Mouse (Mus musculus): ENCODE measurements around the gene Ccl20.
A peak's percentile ranks its signal among the peaks of the same experiment; 100 is the strongest.

Ccl20 gene

DNA sequence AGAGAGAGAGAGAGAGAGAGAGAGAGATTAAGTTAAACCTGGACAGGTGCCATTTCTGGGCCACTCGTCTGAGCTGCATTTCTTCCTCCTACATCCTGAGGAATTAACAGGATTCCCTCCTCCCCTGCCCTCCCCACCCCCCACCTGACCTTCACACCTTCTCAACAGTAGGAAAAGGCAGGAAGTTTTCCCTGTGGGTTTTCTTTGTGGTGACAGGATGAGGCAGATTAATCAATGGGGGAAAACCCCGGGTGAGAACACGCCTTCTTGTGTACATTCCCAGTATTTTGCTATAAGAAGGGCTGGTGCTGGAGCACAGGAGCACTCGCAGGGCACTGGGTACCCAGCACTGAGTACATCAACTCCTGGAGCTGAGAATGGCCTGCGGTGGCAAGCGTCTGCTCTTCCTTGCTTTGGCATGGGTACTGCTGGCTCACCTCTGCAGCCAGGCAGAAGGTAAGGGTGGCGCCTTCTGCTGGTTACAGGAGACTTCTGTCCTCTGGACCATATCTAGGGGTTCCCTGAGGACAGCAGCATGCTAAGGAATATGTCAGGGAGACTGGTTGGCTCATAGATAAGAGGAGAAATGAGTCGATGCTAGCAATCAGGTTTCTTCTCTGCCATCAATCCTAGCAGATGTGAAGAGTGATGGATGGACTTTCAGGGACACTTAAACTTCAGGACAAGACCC lies at the start of gene Ccl20:
Gene Ccl20 (plus strand): TSS at position 320 of the 691 bp plus-strand sequence.
- peak; percentile 13 for DNase-seq (ENCODE audit: low read depth, low spot score)

DNA sequence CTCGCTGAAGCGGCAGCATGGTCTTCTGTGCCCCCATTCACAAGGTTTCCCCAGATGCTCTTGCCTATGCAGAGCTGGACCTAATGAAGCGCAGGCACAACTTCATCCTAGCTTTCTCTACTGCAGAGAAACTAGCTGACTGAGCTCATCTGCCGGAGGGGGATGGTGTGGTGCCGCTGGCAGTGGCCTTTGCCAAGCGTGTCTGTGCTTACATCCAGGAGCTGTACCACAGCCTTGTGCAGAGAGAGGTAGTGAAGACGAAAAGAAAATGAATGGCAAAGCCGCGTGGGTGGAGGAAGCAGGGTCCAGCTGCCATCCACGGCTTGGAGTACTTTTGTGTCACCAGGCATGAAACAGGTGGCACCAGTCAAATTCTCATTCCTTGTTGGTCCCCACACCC lies 49.4 kb upstream of the Ccl20 start:
- no peak for DNase-seq (ENCODE audit: low read depth, low spot score)

DNA sequence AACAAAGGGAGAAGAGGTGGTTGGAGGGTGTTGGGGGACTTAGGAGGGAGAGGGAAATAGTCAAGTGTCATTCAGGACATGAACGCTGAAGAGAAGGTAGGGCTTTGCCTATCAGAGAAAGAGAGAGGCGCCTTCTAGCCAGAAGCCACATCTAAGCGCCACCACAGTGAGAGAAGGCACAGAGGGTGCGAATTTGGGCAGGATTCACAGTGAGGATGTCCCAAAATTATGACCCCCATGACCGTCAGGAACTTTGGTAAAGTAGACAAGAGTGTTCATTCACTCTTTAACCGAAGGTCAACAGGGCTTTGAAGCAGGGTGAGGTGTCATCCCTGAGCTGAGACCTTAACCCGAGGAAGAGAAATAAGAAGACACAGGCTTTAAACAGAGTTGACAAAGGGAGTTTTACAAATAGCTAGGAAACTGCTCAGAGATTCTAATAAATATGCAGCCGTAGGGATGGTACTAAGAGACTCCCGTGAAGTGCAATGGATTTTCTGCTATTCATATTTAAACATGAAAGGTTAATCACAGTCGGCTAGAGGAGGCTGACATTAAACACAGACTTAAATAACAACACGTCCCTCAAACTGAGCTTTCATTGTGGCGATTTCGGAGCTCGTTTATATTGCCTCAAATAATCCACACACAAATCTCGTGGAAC lies 40.9 kb upstream of the Ccl20 start:
- no peak for DNase-seq (ENCODE audit: low read depth, low spot score)

DNA sequence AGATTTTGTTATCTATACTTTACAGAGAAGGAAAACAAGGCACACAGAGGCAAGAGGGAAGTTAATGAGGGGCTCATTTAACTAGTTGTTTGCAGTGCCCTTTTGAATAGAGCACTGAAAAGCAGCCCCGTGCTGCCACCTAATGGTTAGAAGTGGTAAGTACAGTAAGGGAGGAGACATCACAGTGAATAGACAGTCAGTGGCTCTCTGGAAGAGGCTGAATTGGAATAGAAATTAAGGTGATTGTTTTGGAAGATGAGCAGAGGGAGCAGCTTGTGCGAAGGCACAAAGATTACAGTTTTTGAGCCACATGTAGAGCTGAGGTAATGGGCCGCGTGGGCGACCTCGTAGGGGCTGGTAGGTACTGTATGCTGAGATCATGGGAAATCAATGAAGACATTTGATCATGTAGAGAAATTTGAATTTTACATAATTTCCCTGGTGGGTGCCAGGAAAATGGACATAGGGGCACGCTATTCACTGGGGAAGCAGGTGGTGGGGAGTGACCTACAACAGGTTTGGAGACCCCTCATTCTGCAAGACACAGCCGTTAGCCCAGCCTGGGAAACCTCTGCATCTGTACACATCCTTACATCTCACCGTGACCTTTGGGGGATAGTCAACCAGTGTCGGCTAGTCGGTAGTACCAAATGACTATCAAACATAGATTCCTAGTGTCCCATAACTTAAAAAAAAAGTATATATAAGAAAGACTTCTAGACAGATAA lies 40.2 kb upstream of the Ccl20 start:
- DNase-seq (ENCODE audit: low read depth, low spot score), result peak; percentile 31

DNA sequence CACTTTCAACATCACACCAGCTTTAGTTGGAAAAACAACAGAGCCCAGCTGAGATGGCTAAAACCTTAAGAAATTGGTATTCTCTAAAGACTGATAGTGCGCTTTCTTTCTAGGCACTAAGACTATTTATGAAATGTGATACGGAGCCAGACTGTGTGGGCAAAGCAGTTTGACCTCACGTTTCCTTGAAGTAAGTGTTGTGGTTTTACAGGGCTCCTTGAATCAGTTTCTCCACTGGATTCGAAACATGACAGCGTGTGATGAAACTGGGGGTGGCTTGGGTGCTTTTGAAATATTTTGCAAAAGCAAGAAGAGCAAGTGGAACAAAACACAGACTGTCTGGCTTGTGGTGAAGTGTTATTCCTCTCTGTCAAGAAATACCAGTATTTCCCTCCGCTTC lies 39.5 kb upstream of the Ccl20 start:
- no peak for DNase-seq (ENCODE audit: low read depth, low spot score)

DNA sequence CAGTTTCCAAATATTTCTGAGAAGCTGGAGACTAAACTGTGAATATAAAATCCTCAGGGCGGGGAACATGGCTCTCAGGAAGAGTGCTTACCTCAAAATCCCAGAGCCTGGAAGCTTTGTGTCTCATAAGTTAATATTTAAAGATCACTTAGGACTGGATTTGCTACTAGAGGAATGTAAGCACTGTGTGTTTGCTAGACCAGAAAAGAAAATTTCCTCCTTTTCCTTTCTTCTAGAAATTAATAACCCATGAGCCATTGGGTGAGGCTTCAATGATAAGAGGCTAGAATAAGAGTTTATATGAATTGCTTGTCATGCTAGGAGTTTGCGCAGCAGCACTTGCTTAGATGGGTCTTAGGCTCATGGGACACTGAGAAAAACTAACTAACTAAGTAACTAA lies 31.8 kb upstream of the Ccl20 start:
- DNase-seq (ENCODE audit: low read depth, low spot score), result no peak

DNA sequence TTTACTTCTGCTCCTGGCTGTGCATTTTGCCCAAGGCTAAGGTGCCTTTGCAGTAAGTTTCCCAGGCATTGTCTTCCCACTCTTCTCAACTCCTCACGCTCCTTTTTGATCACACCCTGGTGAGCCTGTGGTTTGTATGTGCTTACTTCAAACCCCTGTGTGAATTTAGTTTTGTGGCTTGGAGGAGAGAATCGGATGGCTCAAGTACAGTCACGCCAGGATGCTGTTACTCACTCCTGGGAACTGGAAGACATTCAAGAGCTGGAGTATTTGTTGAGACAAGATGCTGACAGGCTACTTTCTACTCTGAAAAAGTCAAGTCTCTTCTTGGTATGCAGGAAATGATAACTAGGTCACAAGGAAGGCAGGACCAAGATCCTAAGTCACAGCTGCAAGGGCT lies 25.3 kb upstream of the Ccl20 start:
- no peak for DNase-seq (ENCODE audit: low read depth, low spot score)

DNA sequence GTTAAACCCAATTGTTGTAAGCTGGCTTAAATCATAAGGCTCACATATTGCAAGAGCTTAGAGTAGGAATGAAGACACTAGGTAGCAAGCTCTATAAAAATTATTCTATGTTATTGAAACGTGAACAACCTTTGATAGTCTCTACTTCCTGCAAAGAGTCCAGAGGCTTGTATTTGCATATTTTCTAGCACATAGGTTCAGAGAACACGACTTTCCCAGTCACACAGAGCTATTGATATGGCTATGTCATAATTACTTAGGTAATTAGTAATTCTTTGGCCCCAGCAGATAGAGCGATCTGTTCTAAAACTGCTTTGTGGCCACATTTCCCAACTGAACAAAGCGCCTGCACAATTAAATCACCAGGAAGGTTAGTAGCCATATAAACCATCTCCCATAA lies 19.6 kb upstream of the Ccl20 start:
- no peak for DNase-seq (ENCODE audit: low read depth, low spot score)

DNA sequence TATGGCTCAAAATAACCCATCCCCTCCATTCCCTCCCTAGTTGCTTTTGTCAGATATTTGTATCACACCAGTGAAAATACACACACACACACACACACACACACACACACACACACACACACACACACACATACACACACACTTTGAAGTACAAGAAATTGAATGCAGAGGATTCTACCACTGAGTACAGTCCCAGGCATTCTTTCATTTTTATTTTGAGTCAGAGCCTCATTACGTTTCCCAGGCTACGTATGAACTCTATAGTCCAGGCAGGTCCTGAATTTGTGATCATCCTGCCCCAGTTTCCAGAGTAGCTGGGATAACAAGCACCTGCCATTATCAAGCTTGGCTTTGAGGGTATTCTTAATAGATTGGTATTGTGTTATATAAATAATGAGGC lies 17.4 kb upstream of the Ccl20 start:
- no peak for DNase-seq (ENCODE audit: low read depth, low spot score)

DNA sequence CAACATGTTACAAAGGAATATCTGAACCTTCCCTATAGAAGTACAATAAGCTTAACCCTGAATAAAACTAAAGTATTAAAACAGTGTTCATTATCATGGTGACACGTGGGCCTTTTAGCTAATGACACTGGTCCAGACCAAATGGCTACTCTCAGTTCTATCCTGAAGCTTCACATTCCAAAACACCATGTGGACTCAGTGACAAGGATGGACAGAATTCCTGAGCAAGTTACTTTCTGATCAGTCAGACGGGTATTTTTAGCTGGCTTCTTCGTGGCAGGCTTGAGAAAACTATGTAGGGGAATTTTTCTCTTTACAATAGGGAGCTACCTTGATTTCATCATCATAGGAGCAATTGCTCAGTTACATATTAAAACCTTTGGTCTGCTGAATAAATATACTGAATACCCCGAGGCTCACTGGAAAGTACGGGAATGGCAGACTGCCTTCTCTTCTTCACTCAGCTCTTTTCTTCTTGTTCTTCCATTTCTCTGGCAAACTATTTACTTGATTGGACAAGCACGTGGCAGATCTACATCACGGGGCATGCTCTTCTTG lies 16.9 kb upstream of the Ccl20 start:
- no peak for DNase-seq (ENCODE audit: low read depth, low spot score)

DNA sequence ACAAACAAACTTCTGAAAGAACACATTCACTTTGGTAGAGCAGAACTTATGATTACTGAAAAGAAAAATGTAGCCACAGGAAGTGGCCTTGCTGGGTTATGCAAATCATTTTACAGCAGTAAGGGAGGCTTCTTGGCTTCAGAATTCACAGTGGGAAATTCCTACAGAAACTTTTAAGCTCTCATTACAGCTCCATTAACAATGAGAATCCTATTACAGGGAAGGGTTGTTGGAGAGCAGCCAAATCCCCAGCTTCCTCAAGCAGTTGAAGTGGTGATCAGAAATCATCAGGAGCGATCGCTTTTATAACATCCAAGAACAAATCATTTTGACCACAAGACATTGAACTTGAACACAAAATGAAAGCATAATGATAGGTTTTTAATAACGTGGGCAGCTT lies 14.7 kb upstream of the Ccl20 start:
- DNase-seq (ENCODE audit: low read depth, low spot score), result no peak

DNA sequence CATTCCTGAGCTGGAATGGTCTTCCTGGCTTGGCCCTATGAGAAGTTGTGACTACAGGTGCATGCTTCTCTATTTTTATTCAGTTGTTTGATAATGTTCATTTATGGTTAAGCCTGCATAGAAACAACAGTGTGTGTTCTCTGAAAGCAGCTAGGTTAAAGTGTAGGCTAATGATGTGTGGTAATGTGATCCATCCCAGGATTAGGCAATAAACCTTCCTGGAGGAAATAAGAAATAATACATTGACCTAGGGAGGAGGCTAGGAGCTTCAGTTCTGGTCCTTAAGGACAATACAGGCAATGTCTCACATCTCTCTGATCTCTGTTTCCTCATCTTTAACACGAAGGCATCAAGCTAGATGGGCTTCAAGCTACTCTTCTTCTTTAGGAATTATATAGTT lies 11.1 kb upstream of the Ccl20 start:
- no peak for DNase-seq (ENCODE audit: low read depth, low spot score)

DNA sequence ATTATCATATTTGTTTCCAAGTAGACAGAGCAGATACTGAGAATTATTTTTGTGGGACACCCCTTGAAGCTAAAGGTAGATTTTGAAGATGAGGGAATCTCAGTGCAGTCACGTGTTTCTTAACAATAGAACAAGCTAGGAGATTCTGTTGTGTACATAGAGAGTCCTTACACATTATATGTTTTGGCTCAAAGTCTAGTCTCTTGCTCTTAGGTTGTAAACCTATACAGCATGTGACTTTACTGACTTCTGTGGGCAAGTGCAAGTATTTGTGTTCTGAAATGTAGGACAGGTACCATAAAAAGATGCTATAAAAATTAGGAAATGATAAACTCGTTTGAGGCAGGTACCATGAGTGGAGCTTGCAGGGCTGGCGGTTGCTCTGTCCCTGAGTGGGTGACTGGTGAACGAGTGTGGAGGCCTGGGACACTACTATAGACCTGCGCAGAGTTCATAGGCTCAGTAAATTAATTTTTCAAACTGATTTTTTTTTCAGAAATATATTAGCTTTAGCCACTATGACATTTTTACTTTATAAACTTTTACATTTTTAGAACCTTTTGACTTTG lies 9.1 kb upstream of the Ccl20 start:
- no peak for DNase-seq (ENCODE audit: low read depth, low spot score)

DNA sequence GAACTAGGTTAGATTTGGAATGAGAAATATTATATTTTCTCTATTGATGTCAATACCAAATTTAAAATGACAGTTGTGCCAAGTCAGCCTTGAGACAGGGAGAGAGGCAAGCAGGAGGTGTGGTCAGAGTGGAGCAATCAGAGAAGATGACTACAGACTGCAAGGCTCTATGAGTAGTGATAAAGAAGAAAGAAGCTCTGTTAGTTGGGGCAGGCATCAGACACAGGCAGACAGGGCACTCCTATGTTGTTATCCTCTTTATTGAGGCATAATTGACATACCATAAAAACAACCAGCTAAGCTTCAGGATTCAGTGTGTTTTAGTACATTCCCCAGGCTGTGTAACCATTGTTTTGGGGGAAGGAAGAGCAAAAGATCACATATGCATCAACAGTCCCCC lies 5.6 kb upstream of the Ccl20 start:
- no peak for DNase-seq (ENCODE audit: low read depth, low spot score)

DNA sequence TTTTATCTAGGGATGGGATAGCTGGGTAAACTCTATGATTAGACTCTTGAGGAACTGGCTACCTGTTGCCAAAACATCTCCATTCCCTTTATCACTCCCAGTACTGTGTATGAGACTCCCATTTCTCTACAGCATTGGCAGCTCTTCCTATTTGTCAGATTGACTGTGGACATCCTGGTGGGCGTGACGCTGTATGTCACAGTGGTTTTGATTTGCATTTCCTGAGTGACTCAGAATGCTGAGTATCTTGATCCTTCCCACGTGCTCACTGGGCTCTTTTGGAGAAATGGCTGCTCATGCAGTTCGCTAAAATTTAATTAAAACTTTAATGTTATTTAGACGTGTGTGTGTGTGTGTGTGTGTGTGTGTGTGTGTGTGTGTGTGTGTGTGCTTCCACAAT lies 4.8 kb upstream of the Ccl20 start:
- no peak for DNase-seq (ENCODE audit: low read depth, low spot score)

DNA sequence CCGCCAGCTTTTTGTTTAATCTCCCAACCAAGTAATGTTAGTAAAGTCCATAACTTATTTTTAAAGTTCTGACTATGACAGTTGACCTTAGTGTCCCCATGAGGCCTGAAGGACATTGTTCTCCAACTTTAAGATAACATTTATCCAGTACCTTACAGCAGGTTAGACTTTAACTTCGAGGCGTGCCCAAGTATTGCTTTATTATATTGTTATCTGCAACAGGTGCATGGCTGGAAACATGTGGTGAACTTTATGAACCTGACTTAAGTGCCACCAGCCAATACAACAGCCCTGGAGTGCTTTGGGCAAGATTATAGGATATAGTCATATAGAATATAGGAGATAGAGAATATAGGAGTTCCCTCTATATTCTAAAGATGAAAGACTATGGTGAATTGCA lies 651 bp downstream of the Ccl20 start:
- DNase-seq (ENCODE audit: low read depth, low spot score), result no peak

DNA sequence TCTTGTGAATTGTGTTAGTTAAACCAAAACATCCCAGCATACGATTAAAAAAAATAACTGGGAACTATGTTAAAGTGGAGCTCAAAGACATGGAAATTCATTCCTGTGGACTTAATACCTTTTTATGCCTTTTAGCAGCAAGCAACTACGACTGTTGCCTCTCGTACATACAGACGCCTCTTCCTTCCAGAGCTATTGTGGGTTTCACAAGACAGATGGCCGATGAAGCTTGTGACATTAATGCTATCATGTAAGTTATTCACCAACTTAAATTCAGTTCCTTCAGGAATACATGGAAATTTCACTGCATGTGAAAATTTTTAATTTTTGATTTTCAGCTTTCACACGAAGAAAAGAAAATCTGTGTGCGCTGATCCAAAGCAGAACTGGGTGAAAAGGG lies 1.1 kb downstream of the Ccl20 start:
- DNase-seq (ENCODE audit: low read depth, low spot score), result no peak

DNA sequence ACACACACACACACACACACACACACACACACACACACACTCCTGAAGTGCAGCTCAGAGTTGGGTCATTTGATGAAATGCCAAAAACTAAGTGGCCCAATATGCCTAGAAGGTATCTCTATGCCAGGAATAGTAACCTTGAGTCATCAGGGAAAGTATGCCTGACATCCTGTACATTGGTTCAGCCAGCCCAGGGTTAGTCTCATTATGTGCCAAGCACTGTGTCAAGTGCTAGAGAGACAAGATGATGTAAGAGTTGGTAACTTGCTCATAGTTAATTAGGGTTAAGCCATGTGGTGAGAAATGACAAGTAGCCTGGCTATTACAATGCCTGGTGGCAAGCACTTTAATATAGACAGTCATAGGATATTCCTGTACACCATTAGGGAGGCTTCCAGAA lies 3.3 kb downstream of the Ccl20 start:
- DNase-seq (ENCODE audit: low read depth, low spot score), result no peak

DNA sequence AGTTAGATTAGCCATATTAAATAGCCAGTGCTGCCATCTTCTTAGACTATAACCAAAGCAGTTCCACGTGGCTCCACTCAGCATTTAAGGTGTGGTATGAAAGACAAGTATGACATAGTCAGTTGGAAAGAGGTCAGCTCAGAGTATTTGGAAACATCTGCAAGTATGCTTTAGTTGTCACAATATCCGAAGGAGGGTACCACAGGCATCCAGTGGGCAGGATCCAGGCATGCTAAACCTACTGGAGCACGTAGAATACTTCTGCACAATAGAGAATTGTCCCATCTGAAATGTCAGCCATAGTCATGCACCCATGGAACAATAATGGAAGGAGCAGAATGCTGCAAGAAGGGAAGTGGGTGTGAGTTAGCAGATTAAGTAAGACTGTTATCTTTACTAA lies 3.7 kb downstream of the Ccl20 start:
- no peak for DNase-seq (ENCODE audit: low read depth, low spot score)

DNA sequence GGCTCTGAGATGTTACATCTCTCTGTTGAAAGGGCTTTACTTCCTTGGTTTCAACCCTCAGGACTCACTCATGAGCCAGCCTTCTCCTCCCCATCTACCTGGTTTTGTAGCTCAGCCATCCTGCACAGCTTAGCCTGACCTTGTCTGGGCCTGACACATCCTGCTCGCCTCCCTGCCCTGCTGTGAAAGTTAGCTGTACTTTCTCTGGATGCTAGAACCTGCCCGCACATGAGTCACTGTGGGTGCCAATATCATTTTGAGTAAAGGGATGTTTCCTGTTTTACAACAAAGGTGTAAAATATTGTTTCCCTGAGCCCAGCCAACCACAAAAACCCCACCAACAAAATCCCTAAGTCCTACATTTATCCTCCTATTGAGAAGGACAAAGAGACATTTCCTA lies 6.6 kb downstream of the Ccl20 start:
- no peak for DNase-seq (ENCODE audit: low read depth, low spot score)

DNA sequence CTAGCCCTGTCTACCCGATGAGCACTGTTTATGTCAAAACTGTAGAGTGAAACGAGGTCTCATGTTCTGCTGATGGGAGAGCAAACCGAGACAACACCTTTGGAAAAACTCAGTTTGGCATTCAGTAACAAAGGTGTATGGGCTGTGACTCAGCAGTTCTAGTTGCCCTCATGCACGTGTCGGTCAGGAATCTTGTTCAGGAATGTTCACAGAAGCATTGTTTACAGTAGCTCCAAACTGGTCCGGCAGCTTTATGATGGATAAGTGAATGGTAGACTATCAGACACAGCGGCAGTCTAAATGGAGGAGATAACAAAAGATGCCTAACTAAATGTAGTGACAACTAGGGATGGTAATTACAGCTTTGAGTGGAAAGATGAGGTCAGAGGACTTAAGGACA lies 19.3 kb downstream of the Ccl20 start:
- no peak for DNase-seq (ENCODE audit: low read depth, low spot score)

DNA sequence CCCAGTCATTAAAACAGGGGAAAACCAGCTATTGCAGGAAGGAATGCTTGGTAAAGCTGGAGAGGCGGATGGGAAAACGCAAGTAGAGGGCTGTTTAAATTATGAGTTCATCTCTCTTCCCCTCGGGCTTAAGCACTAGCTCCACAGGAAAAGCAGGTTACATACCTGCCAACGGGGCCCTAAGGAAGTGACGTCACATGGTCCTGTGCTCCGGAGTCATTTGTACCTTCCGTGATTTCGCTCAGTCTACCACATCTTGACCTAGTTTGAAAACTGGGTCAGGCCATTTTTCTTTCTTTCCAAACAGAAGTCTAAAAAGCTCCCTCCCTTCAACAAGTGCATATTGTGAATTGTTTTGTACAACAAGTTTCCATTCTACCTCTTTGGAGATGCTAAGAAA lies 21.3 kb downstream of the Ccl20 start:
- DNase-seq (ENCODE audit: low read depth, low spot score), result no peak
